Mouse (Mus musculus) lung, embryonic 15.5 days (tissue): ENCODE measurements around the gene Heatr1. TPM values are rescaled to one million over a fixed set of nuclear protein-coding genes. Genes with fewer than 3 reads are reported as not detected.

Experiments
- ATAC-seq: fragments of 200-750 bp; cut with Nextera tagmentation; 2 replicates; pipeline ENCODE4 v1.8.0; 2017; ENCODE audit warnings: moderate number of reproducible peaks, borderline replicate concordance; ENCODE audit not compliant: low FRiP score, low TSS enrichment; ENCODE audit errors: extremely low read depth
- H3K27ac ChIP-seq: fragments of 300-500 bp; sonication (generic); 2 replicates; pipeline ENCODE4 v1.5.1; 2015; ENCODE audit warnings: moderate library complexity, mild to moderate bottlenecking, inconsistent platforms
- H3K27me3 ChIP-seq: fragments of 300-500 bp; sonication (generic); 2 replicates; pipeline ENCODE4 v1.6.1; 2015; ENCODE audit warnings: inconsistent platforms
- H3K36me3 ChIP-seq: fragments of 300-500 bp; sonication (generic); 2 replicates; pipeline ENCODE4 v1.6.1; 2015; ENCODE audit warnings: inconsistent platforms
- H3K4me1 ChIP-seq: fragments of 300-500 bp; sonication (generic); 2 replicates; pipeline ENCODE4 v1.6.1; 2015; ENCODE audit warnings: inconsistent platforms
- H3K4me2 ChIP-seq: fragments of 300-500 bp; sonication (generic); 2 replicates; pipeline ENCODE4 v1.6.1; 2015; ENCODE audit warnings: inconsistent platforms, mild to moderate bottlenecking, moderate library complexity
- H3K4me3 ChIP-seq: fragments of 300-500 bp; sonication (generic); 2 replicates; pipeline ENCODE4 v1.5.1; 2015; ENCODE audit warnings: mild to moderate bottlenecking, inconsistent platforms
- H3K9ac ChIP-seq: fragments of 300-500 bp; sonication (generic); 2 replicates; pipeline ENCODE4 v1.6.1; 2015; ENCODE audit warnings: inconsistent platforms
- H3K9me3 ChIP-seq: fragments of 300-500 bp; sonication (generic); 2 replicates; pipeline ENCODE4 v1.6.1; 2016; ENCODE audit warnings: inconsistent platforms
- WGBS: fragments of 180-500 bp; shearing (Covaris S2); methylation state at CpG from one replicate; pipeline ENCODE4 v1.1.7; 2015; 5-methylcytosine and 5-hydroxymethylcytosine counted together
- polyA plus RNA-seq: library from polyadenylated mRNA; unstranded; fragments of >200 nt; fragmentation: Nextera tagmentation; extraction: Ambion mirVana; gene quantifications from 2 replicates; pipeline ENCODE4 v1.2.1, GENCODE M21; 2015

Heatr1 gene
- polyA plus RNA-seq, 1 experiment from 2014 or later: 16.2 TPM

GRCm38 (mm10) chr13:12485197-12485596 is 90.4 kb downstream of the Heatr1 start:
- no peak overlapping the region for H3K9ac ChIP-seq
- no peak overlapping the region for H3K27ac ChIP-seq
- no peaks in the 10 kb centered on the region for H3K9me3 ChIP-seq
- 53% methylated on average over 2 of the region's 2 CpGs for WGBS
- ATAC-seq: no peak
- no peaks in the 10 kb centered on the region for H3K36me3 ChIP-seq
- no peak overlapping the region for H3K4me3 ChIP-seq
- no peak overlapping the region for H3K4me2 ChIP-seq
- H3K27me3 ChIP-seq: no peaks in the 10 kb centered on the region
- H3K4me1 ChIP-seq: no peaks in the 10 kb centered on the region

- no peak overlapping the region for H3K4me3 ChIP-seq
- no peaks in the 10 kb centered on the region for H3K27me3 ChIP-seq
- H3K4me1 ChIP-seq: no peaks in the 10 kb centered on the region
- WGBS: 78% methylated on average over 7 of the region's 7 CpGs
- no peak; the same call in 1 of the 2 replicates for ATAC-seq
- H3K9me3 ChIP-seq: no peaks in the 10 kb centered on the region
- no peak overlapping the region for H3K27ac ChIP-seq
- H3K4me2 ChIP-seq: no peak overlapping the region
- no peaks in the 10 kb centered on the region for H3K36me3 ChIP-seq
- no peak overlapping the region for H3K9ac ChIP-seq
These were observed 90.8 kb downstream of the Heatr1 start for GRCm38 (mm10) chr13:12485640-12486039.

Other genes with a start within 250 kb of the Heatr1 start
- gene Mtr, start 136.9 kb upstream of the Heatr1 start, polyA plus RNA-seq: 15.4 and 17.1 TPM in 2 replicates
- 30.1 and 33.0 TPM in 2 replicates for gene Actn2, start 54.3 kb upstream of the Heatr1 start, polyA plus RNA-seq
- gene Lgals8, start 69.9 kb downstream of the Heatr1 start, polyA plus RNA-seq: 25.1 and 28.6 TPM in 2 replicates
- gene Edaradd, start 125.4 kb downstream of the Heatr1 start, polyA plus RNA-seq: 1.6 and 1.7 TPM in 2 replicates
- gene Ero1lb, start 170.8 kb downstream of the Heatr1 start, polyA plus RNA-seq: 10.1 TPM in 2 replicates